Mouse (Mus musculus) ES-E14 (cell line): ENCODE results near the gene Slc2a3.

Experiments used
- MAFK ChIP-seq: IDR thresholded peaks from 2 replicates; pipeline ENCODE4 v1.6.1; 2014; ENCODE audit warnings: mild to moderate bottlenecking, low read depth, low read length, inconsistent platforms; ENCODE audit not compliant: insufficient read depth
- ZC3H11A ChIP-seq: IDR thresholded peaks from 2 replicates; pipeline ENCODE4 v1.6.1; 2012; ENCODE audit warnings: low read depth, mild to moderate bottlenecking, inconsistent platforms, low read length, borderline replicate concordance

GRCm38 (mm10) chr6:122768256-122768655, 33.2 kb downstream of the Slc2a3 start:
- TF ChIP-seq MAFK: no peak
- no peak for TF ChIP-seq ZC3H11A
